Mouse (Mus musculus): ENCODE measurements around the gene Utrn. TPM values are rescaled to one million over a fixed set of nuclear protein-coding genes. Genes with fewer than 3 reads are reported as not detected.

The Utrn gene
- total and polyA plus RNA-seq, 3 experiments = 0.31 to 1.1 (median 0.67) TPM

DNA sequence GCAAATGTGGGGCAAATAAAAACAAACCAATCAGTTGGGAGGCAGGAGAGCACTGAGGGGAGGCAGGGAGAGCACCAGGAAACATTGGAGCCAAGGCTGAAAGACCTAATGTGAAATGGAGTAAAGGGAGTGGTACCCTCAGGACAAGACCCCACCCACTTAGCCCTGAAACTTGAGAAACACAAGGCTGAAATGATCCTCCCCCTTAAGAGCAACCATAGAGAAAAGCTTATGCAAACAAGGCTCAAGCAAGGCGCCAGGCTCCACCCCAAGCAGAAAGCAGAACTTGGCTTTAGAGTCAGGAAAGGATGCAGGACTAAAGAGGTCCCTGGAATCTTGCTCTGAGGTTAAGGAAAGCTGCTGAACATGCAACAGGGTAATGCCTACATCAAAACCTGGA lies 290.1 kb downstream of the Utrn start:
- H3K9ac ChIP-seq (ENCODE audit: insufficient read depth, low read depth) = no peak overlapping the region

DNA sequence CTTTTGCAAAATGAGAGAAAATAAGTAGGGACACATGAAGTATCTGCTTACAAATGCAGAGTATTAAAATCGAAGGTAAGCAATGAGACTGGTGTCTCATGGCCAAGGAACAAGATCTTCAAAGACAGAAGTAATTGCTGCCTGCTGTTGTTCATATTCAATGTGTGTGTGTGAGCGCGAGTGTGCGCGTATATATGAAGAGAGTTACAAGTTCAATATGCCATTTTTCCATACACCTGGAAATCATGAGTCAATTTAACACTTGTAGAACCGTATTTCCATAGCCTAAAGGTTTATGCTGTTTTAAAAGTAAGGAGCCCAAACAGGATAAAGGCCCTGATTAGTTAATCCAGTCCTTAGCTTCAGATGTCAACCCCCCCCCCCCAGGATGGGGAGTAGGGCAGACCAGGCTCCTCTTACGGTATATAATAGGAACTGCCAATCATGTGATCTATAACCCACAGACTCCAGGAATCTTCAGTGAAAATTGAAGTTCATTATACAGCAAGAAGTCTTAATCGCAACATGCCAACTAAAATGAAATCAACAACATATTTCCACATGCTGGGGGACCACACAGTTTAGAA lies 293.2 kb downstream of the Utrn start:
- no peak for TF ChIP-seq CHD1 (IDR thresholded peaks at IDR 0.05; ENCODE audit: low read depth, low read length)
- no peak for DNase-seq (ENCODE audit: extremely low read depth)
- Histone ChIP-seq H3K9me3 (replicated peaks; ENCODE audit: low read length) (no peaks in the 10 kb centered on the region), H3K36me3 (replicated peaks in 1 of 2; ENCODE audit: control insufficient read depth in 1 of 2, insufficient read depth in 1 of 2, low read length in 1 of 2) (no peaks in the 10 kb centered on the region), H3K79me2 (replicated peaks; ENCODE audit: control insufficient read depth, extremely low read depth, insufficient read depth, poor library complexity, severe bottlenecking) (no peaks in the 10 kb centered on the region), H3K4me1 (ENCODE audit: control insufficient read depth in 1 of 2, insufficient read depth in 2 of 2) (no peaks in the 10 kb centered on the region), H3K27ac (ENCODE audit: insufficient read depth, low read depth) (no peak overlapping the region), H3K4me3 (replicated peaks in 1 of 3; ENCODE audit: low read depth in 2 of 3, low read length in 2 of 3, poor library complexity in 1 of 3) (no peak overlapping the region), H3K9ac (ENCODE audit: insufficient read depth, low read depth) (no peak overlapping the region), H3K27me3 (replicated peaks) (no peaks in the 10 kb centered on the region), H3K4me2 (ENCODE audit: insufficient read depth, low read depth, poor library complexity, severe bottlenecking) (no peak overlapping the region)
- dilution Hi-C loops (cut with MboI; ENCODE audit: extremely low pct_ligation_motif_present, extremely low pct_unique_long_range_greater_than_20kb, low sequenced_read_pairs) = no loop called here
- in situ Hi-C loops (cut with MboI; ENCODE audit: low pct_ligation_motif_present, low pct_unique_long_range_greater_than_20kb, low sequenced_read_pairs) = no loop called here

More for the DNA sequence above, 290.1 kb downstream of the Utrn start:
- dilution Hi-C loops (cut with MboI; ENCODE audit: extremely low pct_ligation_motif_present, extremely low pct_unique_long_range_greater_than_20kb, low sequenced_read_pairs) = no loop called here
- DNase-seq (ENCODE audit: extremely low read depth) = no peak
- H3K4me1 ChIP-seq (ENCODE audit: control insufficient read depth in 1 of 2, insufficient read depth in 2 of 2) = no peaks in the 10 kb centered on the region
- no peaks in the 10 kb centered on the region for H3K27me3 ChIP-seq (replicated peaks)
- H3K4me3 ChIP-seq (replicated peaks in 1 of 3; ENCODE audit: low read depth in 2 of 3, low read length in 2 of 3, poor library complexity in 1 of 3) = no peak overlapping the region
- no peaks in the 10 kb centered on the region for H3K79me2 ChIP-seq (replicated peaks; ENCODE audit: control insufficient read depth, extremely low read depth, insufficient read depth, poor library complexity, severe bottlenecking)
- no peaks in the 10 kb centered on the region for H3K36me3 ChIP-seq (replicated peaks in 1 of 2; ENCODE audit: control insufficient read depth in 1 of 2, insufficient read depth in 1 of 2, low read length in 1 of 2)
- in situ Hi-C loops (cut with MboI; ENCODE audit: low pct_ligation_motif_present, low pct_unique_long_range_greater_than_20kb, low sequenced_read_pairs) = no loop called here
- no peak overlapping the region for H3K4me2 ChIP-seq (ENCODE audit: insufficient read depth, low read depth, poor library complexity, severe bottlenecking)
- TF ChIP-seq NRF1 (IDR thresholded peaks at IDR 0.05; ENCODE audit: low read depth, low read length) (no peak), POLR2AphosphoS2 (IDR thresholded peaks at IDR 0.05; ENCODE audit: low read depth, low read length) (no peak), USF1 (IDR thresholded peaks at IDR 0.05; ENCODE audit: low read depth, low read length) (no peak), MYC (IDR thresholded peaks at IDR 0.05; ENCODE audit: low read depth, low read length) (no peak), E2F4 (IDR thresholded peaks at IDR 0.05; ENCODE audit: insufficient replicate concordance, low read depth, low read length) (no peak), IRF4 (IDR thresholded peaks at IDR 0.05; ENCODE audit: low read depth, low read length) (no peak), RCOR1 (conservative IDR thresholded peaks at IDR 0.05; ENCODE audit: low read depth, low read length) (no peak), ZMIZ1 (IDR thresholded peaks at IDR 0.05; ENCODE audit: low read depth, low read length) (no peak), KAT2A (IDR thresholded peaks at IDR 0.05; ENCODE audit: insufficient replicate concordance, low read length) (no peak), ZKSCAN1 (IDR thresholded peaks at IDR 0.05; ENCODE audit: borderline replicate concordance, low read depth, low read length) (no peak), ZNF384 (IDR thresholded peaks at IDR 0.05; ENCODE audit: low read depth, low read length) (no peak), MAZ (IDR thresholded peaks at IDR 0.05; ENCODE audit: low read depth, low read length) (no peak), ZC3H11A (IDR thresholded peaks at IDR 0.05; ENCODE audit: low read depth, low read length) (no peak), UBTF (IDR thresholded peaks at IDR 0.05; ENCODE audit: low read depth, low read length) (no peak), JUND (conservative IDR thresholded peaks at IDR 0.05; ENCODE audit: low read depth, low read length) (no peak), SMC3 (IDR thresholded peaks at IDR 0.05; ENCODE audit: low read depth, low read length) (no peak), RAD21 (IDR thresholded peaks at IDR 0.05; ENCODE audit: low read depth, low read length) (no peak), GABPA (IDR thresholded peaks at IDR 0.05; ENCODE audit: insufficient replicate concordance, low read depth, low read length) (no peak), HCFC1 (IDR thresholded peaks at IDR 0.05; ENCODE audit: low read depth, low read length) (no peak)
- H3K27ac ChIP-seq (ENCODE audit: insufficient read depth, low read depth) = no peak overlapping the region
- H3K9me3 ChIP-seq (replicated peaks; ENCODE audit: low read length) = no peaks in the 10 kb centered on the region
